Comparison of ENCODE assay signal across 18 mouse cellular contexts in the genomic region with DNA sequence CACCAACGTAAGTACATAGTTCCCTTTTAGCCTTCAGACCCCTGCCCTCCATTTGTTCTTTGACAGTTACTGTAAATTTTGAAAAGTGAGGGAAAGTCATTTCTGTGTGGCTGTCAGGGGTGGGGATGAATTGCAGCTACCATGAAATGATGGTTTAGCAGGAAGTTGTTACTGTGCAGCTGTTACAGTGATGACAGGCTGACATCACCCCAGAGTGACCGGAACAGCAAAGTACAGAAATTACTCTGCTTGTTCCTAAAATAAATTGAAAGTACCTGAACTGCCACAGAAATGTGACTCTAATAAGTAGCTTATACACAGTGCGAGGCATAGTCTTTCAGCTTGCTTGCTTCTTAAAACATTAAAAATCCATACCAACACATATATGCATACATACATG.
DNase-seq lines count a peak whose midpoint lies in the region; ATAC-seq and TF ChIP-seq lines count a peak whose summit lies in the region.
"Had no signal": no experiment of that assay in that cellular context is flagged by ENCODE, and none has a peak within 500 bp of the region (broad histone marks: within the 10 kb centered on the region; RNA-seq: fewer than 3 reads in every experiment).

No protein-coding gene starts in this region.

- no peak overlapping the region for H3K27ac ChIP-seq in embryonic facial prominence, embryonic 14.5 days (replicated peaks; ENCODE audit: low read depth, low read length)
- H3K27ac ChIP-seq in embryonic facial prominence, embryonic 10.5 days (replicated peaks): no peak overlapping the region
- no peak overlapping the region for H3K27ac ChIP-seq in lung, embryonic 14.5 days (ENCODE audit: low read depth)
- H3K27ac ChIP-seq in heart, embryonic 16.5 days (ENCODE audit: low read length): peak overlapping the region; percentile 18; the same call in 1 of the 2 replicates
- H3K27ac ChIP-seq: forebrain, embryonic 13.5 days; hindbrain, embryonic 14.5 days; neural tube, embryonic 12.5 days had no signal

- no peaks in the 10 kb centered on the region for H3K27me3 ChIP-seq in embryonic facial prominence, embryonic 14.5 days (replicated peaks; ENCODE audit: control insufficient read depth, insufficient read depth, low read length)
- no peaks in the 10 kb centered on the region for H3K27me3 ChIP-seq in embryonic facial prominence, embryonic 10.5 days (replicated peaks; ENCODE audit: low read depth, poor library complexity, severe bottlenecking)
- H3K27me3 ChIP-seq in lung, embryonic 14.5 days (ENCODE audit: insufficient read depth, low read length): no peaks in the 10 kb centered on the region
- no peaks in the 10 kb centered on the region for H3K27me3 ChIP-seq in heart, embryonic 16.5 days (ENCODE audit: control insufficient read depth, insufficient read depth, low read length)
- H3K27me3 ChIP-seq in splenic B cell, adult 2 months (ENCODE audit: control insufficient read depth, insufficient read depth, low read length, poor library complexity, severe bottlenecking): no peaks in the 10 kb centered on the region
- H3K27me3 ChIP-seq: forebrain, embryonic 13.5 days; neural tube, embryonic 12.5 days had no signal

- no peak overlapping the region for H3K9ac ChIP-seq in embryonic facial prominence, embryonic 14.5 days (ENCODE audit: low read depth, low read length)
- H3K9ac ChIP-seq in lung, embryonic 14.5 days: no peak overlapping the region
- no peak overlapping the region for H3K9ac ChIP-seq in heart, embryonic 16.5 days (ENCODE audit: low read length)
- H3K9ac ChIP-seq: forebrain, embryonic 13.5 days; hindbrain, embryonic 14.5 days; neural tube, embryonic 12.5 days had no signal

- no peak overlapping the region for H3K4me2 ChIP-seq in embryonic facial prominence, embryonic 14.5 days (ENCODE audit: low read depth, low read length)
- H3K4me2 ChIP-seq in lung, embryonic 14.5 days: no peak overlapping the region
- H3K4me2 ChIP-seq in heart, embryonic 16.5 days (ENCODE audit: low read depth, low read length): no peak overlapping the region
- H3K4me2 ChIP-seq: forebrain, embryonic 13.5 days; hindbrain, embryonic 14.5 days; neural tube, embryonic 12.5 days had no signal

- TF ChIP-seq POLR2A in lung, adult 2 months (IDR thresholded peaks at IDR 0.05; ENCODE audit: borderline replicate concordance, extremely low read depth, low read depth, low read length): no peak

- peaks cover 9% of the 10 kb centered on the region for H3K4me1 ChIP-seq in embryonic facial prominence, embryonic 14.5 days (ENCODE audit: control insufficient read depth, insufficient read depth, low read length)
- peaks cover 20% of the 10 kb centered on the region for H3K4me1 ChIP-seq in embryonic facial prominence, embryonic 10.5 days
- H3K4me1 ChIP-seq in lung, embryonic 14.5 days (ENCODE audit: insufficient read depth): peaks cover 9% of the 10 kb centered on the region; the same call in 1 of the 2 replicates
- H3K4me1 ChIP-seq in lung, adult 2 months (ENCODE audit: control insufficient read depth, insufficient read depth, low read length): peaks cover 8% of the 10 kb centered on the region
- H3K4me1 ChIP-seq in heart, embryonic 16.5 days (ENCODE audit: control insufficient read depth, insufficient read depth, low read length): peaks cover 24% of the 10 kb centered on the region
- H3K4me1 ChIP-seq: neural tube, embryonic 12.5 days had no signal

- no peaks in the 10 kb centered on the region for H3K36me3 ChIP-seq in embryonic facial prominence, embryonic 14.5 days (ENCODE audit: control insufficient read depth, insufficient read depth, low read length)
- no peaks in the 10 kb centered on the region for H3K36me3 ChIP-seq in embryonic facial prominence, embryonic 10.5 days (replicated peaks)
- H3K36me3 ChIP-seq in lung, embryonic 14.5 days (ENCODE audit: insufficient read depth): no peaks in the 10 kb centered on the region
- H3K36me3 ChIP-seq in heart, embryonic 16.5 days (ENCODE audit: control insufficient read depth, insufficient read depth): no peaks in the 10 kb centered on the region
- H3K36me3 ChIP-seq in splenic B cell, adult 2 months (ENCODE audit: control insufficient read depth, insufficient read depth, low read length, poor library complexity, severe bottlenecking): no peaks in the 10 kb centered on the region
- H3K36me3 ChIP-seq: neural tube, embryonic 12.5 days had no signal

- WGBS in embryonic facial prominence, embryonic 14.5 days: 51% methylated on average over 3 of the region's 3 CpGs
- 81% methylated on average over 3 of the region's 3 CpGs for WGBS in embryonic facial prominence, embryonic 10.5 days
- WGBS in lung, embryonic 14.5 days: 42% methylated on average over 3 of the region's 3 CpGs
- 76% methylated on average over 3 of the region's 3 CpGs for WGBS in lung, adult 2 months
- 35% methylated on average over 3 of the region's 3 CpGs for WGBS in heart, embryonic 16.5 days

- no peaks in the 10 kb centered on the region for H3K9me3 ChIP-seq in embryonic facial prominence, embryonic 14.5 days (ENCODE audit: control insufficient read depth, low read length)
- H3K9me3 ChIP-seq in embryonic facial prominence, embryonic 10.5 days: no peaks in the 10 kb centered on the region
- H3K9me3 ChIP-seq in lung, embryonic 14.5 days (ENCODE audit: low read depth, low read length): no peaks in the 10 kb centered on the region
- no peaks in the 10 kb centered on the region for H3K9me3 ChIP-seq in heart, embryonic 16.5 days (replicated peaks; ENCODE audit: control insufficient read depth, low read length)
- H3K9me3 ChIP-seq: forebrain, embryonic 13.5 days; neural tube, embryonic 12.5 days had no signal

- peak; percentile 28 for DNase-seq in embryonic facial prominence, embryonic 14.5 days (ENCODE audit: low spot score)
- DNase-seq in embryonic facial prominence, embryonic 10.5 days (ENCODE audit: low spot score): no peak
- peak; percentile 8 for DNase-seq in lung, embryonic 14.5 days
- no peak for DNase-seq in lung, adult 2 months
- peak; percentile 7 for DNase-seq in splenic B cell, adult 2 months (ENCODE audit: low read depth, low spot score)
- DNase-seq in embryo, embryonic 10.5 days (ENCODE audit: low spot score): no peak
- DNase-seq in right cerebral cortex, adult 18-20 months: no peak
- DNase-seq: adrenal gland, postnatal 10 days; cerebellum, adult 8-10 months; kidney, adult 8-10 months; kidney, postnatal 4 days; layer of hippocampus, postnatal 36 days; left cerebral cortex, postnatal 4 days; thymus, adult 18-20 months had no signal

- no peak overlapping the region for H3K4me3 ChIP-seq in embryonic facial prominence, embryonic 14.5 days (ENCODE audit: low read depth, low read length)
- H3K4me3 ChIP-seq in embryonic facial prominence, embryonic 10.5 days: no peak overlapping the region
- no peak overlapping the region for H3K4me3 ChIP-seq in lung, embryonic 14.5 days (ENCODE audit: low read depth, low read length)
- no peak overlapping the region for H3K4me3 ChIP-seq in lung, adult 2 months (replicated peaks; ENCODE audit: extremely low read depth, low read depth, low read length)
- H3K4me3 ChIP-seq in heart, embryonic 16.5 days (ENCODE audit: low read length): no peak overlapping the region
- H3K4me3 ChIP-seq: forebrain, embryonic 13.5 days; neural tube, embryonic 12.5 days had no signal

- no peak for ATAC-seq in embryonic facial prominence, embryonic 14.5 days (ENCODE audit: low read depth)
- no peak for ATAC-seq in lung, embryonic 14.5 days (ENCODE audit: insufficient read depth)
- no peak for ATAC-seq in heart, embryonic 16.5 days (replicated peaks; ENCODE audit: extremely low read depth, insufficient read depth, low FRiP score)
- ATAC-seq: forebrain, embryonic 13.5 days had no signal

- no peak for TF ChIP-seq CTCF in lung, embryonic 14.5 days (IDR thresholded peaks at IDR 0.05; ENCODE audit: low read depth)
- no peak for TF ChIP-seq CTCF in lung, adult 2 months (IDR thresholded peaks at IDR 0.05; ENCODE audit: insufficient read depth, low read length)

Comparison
In these comparisons a context has a peak if more than half of its experiments do, and no peak if none do; other contexts are left out.
1. DNase-seq: peak in embryonic facial prominence, embryonic 14.5 days (single experiment), lung, embryonic 14.5 days (single experiment) and splenic B cell, adult 2 months (single experiment); none in embryonic facial prominence, embryonic 10.5 days (single experiment), lung, adult 2 months (single experiment), embryo, embryonic 10.5 days (single experiment) and right cerebral cortex, adult 18-20 months (single experiment).